Comparison of ENCODE assay signal across 7 mouse cellular contexts in the genomic region with DNA sequence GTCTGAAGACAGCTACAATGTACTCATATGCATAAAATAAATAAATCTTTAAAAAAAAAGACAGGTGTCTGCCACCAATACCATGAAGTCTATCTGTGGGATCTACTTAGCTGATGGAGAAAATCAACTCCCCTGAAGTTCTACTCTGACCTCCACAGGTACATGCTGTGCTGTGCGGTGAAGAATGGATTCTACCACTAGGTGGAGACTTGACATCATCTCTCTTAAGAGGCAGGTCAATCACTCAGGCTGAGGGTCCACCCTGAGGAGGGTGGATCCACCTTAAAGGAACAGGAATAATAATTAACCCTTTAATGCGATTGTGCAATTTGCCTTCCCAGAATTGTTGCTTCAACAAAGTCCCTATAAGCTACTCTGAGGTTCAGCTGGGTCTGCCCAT. TPM values are rescaled to one million over a fixed set of nuclear protein-coding genes. Genes with fewer than 3 reads are reported as not detected.
DNase-seq lines count a peak whose midpoint lies in the region; ATAC-seq and TF ChIP-seq lines count a peak whose summit lies in the region.

No protein-coding gene starts in this region.

- TF ChIP-seq POLR2A in spleen, adult 2 months (IDR thresholded peaks at IDR 0.05; ENCODE audit: low read depth, low read length), result no peak
- no peak for TF ChIP-seq POLR2A in brain, embryonic 14.5 days (IDR thresholded peaks at IDR 0.05; ENCODE audit: borderline replicate concordance, extremely low read depth, insufficient read depth, insufficient read length, poor library complexity, severe bottlenecking)

- H3K4me1 ChIP-seq in spleen, adult 2 months (ENCODE audit: control insufficient read depth, insufficient read depth, insufficient read length), result no peaks in the 10 kb centered on the region
- no peaks in the 10 kb centered on the region for H3K4me1 ChIP-seq in stomach, postnatal 0 days (replicated peaks; ENCODE audit: control insufficient read depth, insufficient read depth)

- H3K36me3 ChIP-seq in spleen, adult 2 months (ENCODE audit: control insufficient read depth, insufficient read depth, low read length), result no peaks in the 10 kb centered on the region
- no peaks in the 10 kb centered on the region for H3K36me3 ChIP-seq in stomach, postnatal 0 days (ENCODE audit: control insufficient read depth, insufficient read depth, low read length)

- no peak for DNase-seq in spleen, adult 2 months (ENCODE audit: low read depth in 1 of 2, low spot score in 2 of 2)
- no peak for DNase-seq in spleen, postnatal 36 days (ENCODE audit: low spot score in 2 of 2)
- peak; percentile 19 for DNase-seq in brain, embryonic 14.5 days (ENCODE audit: low read depth)
- peak; percentile 64 to 67 for DNase-seq in kidney, postnatal 25 days
- no peak for DNase-seq in stomach, postnatal 0 days (ENCODE audit: low spot score)
- DNase-seq in urinary bladder, postnatal 14 days (ENCODE audit: low spot score), result no peak
- DNase-seq in spleen, postnatal 4 days (ENCODE audit: low spot score in 2 of 2), result no peak

- no peak overlapping the region for H3K27ac ChIP-seq in spleen, adult 2 months (ENCODE audit: insufficient read depth, low read length)
- H3K27ac ChIP-seq in stomach, postnatal 0 days (replicated peaks), result no peak overlapping the region

- H3K9ac ChIP-seq in stomach, postnatal 0 days (ENCODE audit: low read length), result no peak overlapping the region

- H3K4me3 ChIP-seq in spleen, adult 2 months (ENCODE audit: extremely low read depth, insufficient read depth, insufficient read length), result no peak overlapping the region
- no peak overlapping the region for H3K4me3 ChIP-seq in stomach, postnatal 0 days (ENCODE audit: low read depth, low read length)

- peak; percentile 30; the same call in 1 of the 2 replicates for TF ChIP-seq CTCF in spleen, adult 2 months (IDR thresholded peaks at IDR 0.05; ENCODE audit: extremely low read depth, insufficient read depth, insufficient read length, insufficient replicate concordance)
- peak; percentile 27; the same call in 1 of the 2 replicates for TF ChIP-seq CTCF in brain, embryonic 14.5 days (IDR thresholded peaks at IDR 0.05; ENCODE audit: borderline replicate concordance, extremely low read depth, insufficient read depth, insufficient read length)
- peak; percentile 68 for TF ChIP-seq CTCF in stomach, postnatal 0 days (IDR thresholded peaks at IDR 0.05; ENCODE audit: low read depth)

- peak; percentile 76 for ATAC-seq in stomach, postnatal 0 days (ENCODE audit: low FRiP score, low TSS enrichment)

- no peaks in the 10 kb centered on the region for H3K9me3 ChIP-seq in stomach, postnatal 0 days (ENCODE audit: control insufficient read depth, low read length)

- WGBS in spleen, adult 2 months, result 19% methylated on average over 2 of the region's 2 CpGs
- 12% methylated on average over 2 of the region's 2 CpGs for WGBS in stomach, postnatal 0 days

- no peaks in the 10 kb centered on the region for H3K27me3 ChIP-seq in spleen, adult 2 months (ENCODE audit: control insufficient read depth, insufficient read depth, low read length)
- no peaks in the 10 kb centered on the region for H3K27me3 ChIP-seq in stomach, postnatal 0 days (ENCODE audit: control insufficient read depth, insufficient read depth, low read length)

- H3K4me2 ChIP-seq in stomach, postnatal 0 days (replicated peaks; ENCODE audit: low read depth), result no peak overlapping the region

- no peak for TF ChIP-seq EP300 in stomach, postnatal 0 days (optimal IDR thresholded peaks at IDR 0.05)

RNA-seq across cellular contexts. Expression of gene Oscar, which starts 9.2 kb away (rescaled TPM):
- polyA plus RNA-seq in spleen, adult 2 months (2012; rRNA removed), result 0.14 and 0.15 TPM in 2 replicates
- polyA plus RNA-seq in brain, embryonic 14.5 days (2012; rRNA removed), result 1.7 and 1.8 TPM in 2 replicates
- polyA plus RNA-seq in stomach, postnatal 0 days (2015; fragmentation: Nextera tagmentation; extraction: Ambion mirVana), result 0.06 and 0.17 TPM in 2 replicates

RNA-seq across cellular contexts. Expression of gene Ndufa3, which starts 10.4 kb away (rescaled TPM):
- polyA plus RNA-seq in spleen, adult 2 months (2012; rRNA removed), result 117 and 124 TPM in 2 replicates
- 198 and 266 TPM in 2 replicates for polyA plus RNA-seq in brain, embryonic 14.5 days (2012; rRNA removed)
- polyA plus RNA-seq in stomach, postnatal 0 days (2015; fragmentation: Nextera tagmentation; extraction: Ambion mirVana), result 491 and 535 TPM in 2 replicates

RNA-seq across cellular contexts. Expression of gene Tfpt, which starts 22.9 kb away (rescaled TPM):
- polyA plus RNA-seq in spleen, adult 2 months (2012; rRNA removed), result 6.8 TPM in 2 replicates
- 26.1 and 27.6 TPM in 2 replicates for polyA plus RNA-seq in brain, embryonic 14.5 days (2012; rRNA removed)
- 14.6 and 17.7 TPM in 2 replicates for polyA plus RNA-seq in stomach, postnatal 0 days (2015; fragmentation: Nextera tagmentation; extraction: Ambion mirVana)

RNA-seq across cellular contexts. Expression of gene Prpf31, which starts 23.0 kb away (rescaled TPM):
- 24.1 and 27.8 TPM in 2 replicates for polyA plus RNA-seq in spleen, adult 2 months (2012; rRNA removed)
- 68.2 and 70.7 TPM in 2 replicates for polyA plus RNA-seq in brain, embryonic 14.5 days (2012; rRNA removed)
- polyA plus RNA-seq in stomach, postnatal 0 days (2015; fragmentation: Nextera tagmentation; extraction: Ambion mirVana), result 40.3 and 43.6 TPM in 2 replicates

RNA-seq across cellular contexts. Expression of gene Cnot3, which starts 38.3 kb away (rescaled TPM):
- polyA plus RNA-seq in spleen, adult 2 months (2012; rRNA removed), result 94.1 and 111 TPM in 2 replicates
- 64.9 and 80.1 TPM in 2 replicates for polyA plus RNA-seq in brain, embryonic 14.5 days (2012; rRNA removed)
- polyA plus RNA-seq in stomach, postnatal 0 days (2015; fragmentation: Nextera tagmentation; extraction: Ambion mirVana), result 19.7 and 20.0 TPM in 2 replicates

Comparison
In these comparisons a context has a peak if more than half of its experiments do, and no peak if none do; other contexts are left out.
1. DNase-seq: peak in brain, embryonic 14.5 days (single experiment) and kidney, postnatal 25 days (2 of 2); none in spleen, adult 2 months (0 of 2), spleen, postnatal 36 days (0 of 2), stomach, postnatal 0 days (single experiment), urinary bladder, postnatal 14 days (single experiment) and spleen, postnatal 4 days (0 of 2).
2. Peak in every context shown above with its lines, with median percentiles within 50 percentile points of each other: CTCF ChIP-seq.